Mouse (Mus musculus) bone marrow, adult 2 months (tissue): ENCODE results near the gene Insl6.

Experiments used
- CTCF ChIP-seq: fragments of 200-500 bp; IDR thresholded peaks from 2 replicates; pipeline ENCODE4 v1.5.1; 2011; ENCODE audit warnings: low read length, control low read depth; ENCODE audit not compliant: control insufficient read depth, insufficient read depth
- POLR2A ChIP-seq: fragments of 200-500 bp; IDR thresholded peaks from 2 replicates; pipeline ENCODE4 v1.6.1; 2011; ENCODE audit warnings: low read depth, mild to moderate bottlenecking, control low read depth, low read length, borderline replicate concordance; ENCODE audit not compliant: control insufficient read depth

DNA sequence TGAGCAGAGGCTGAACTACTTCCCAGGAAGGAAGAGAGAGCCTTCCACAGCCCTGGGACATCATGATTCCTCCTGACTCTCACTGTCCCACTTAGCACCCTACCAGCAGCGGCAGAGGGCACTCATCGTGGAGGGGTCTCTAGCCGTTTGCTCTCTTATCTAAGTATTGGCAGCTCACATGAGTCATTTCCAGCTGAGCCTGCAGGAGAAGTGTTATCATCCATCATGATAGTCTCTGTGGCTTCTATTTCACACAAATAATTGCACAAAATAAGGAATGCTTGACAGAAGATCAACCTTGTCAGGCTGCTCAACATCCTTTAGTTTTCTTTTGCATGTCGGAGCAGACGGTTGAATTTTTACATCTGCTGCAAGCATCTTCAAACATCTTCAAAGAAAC, 35.1 kb upstream of the Insl6 start:
- TF ChIP-seq POLR2A (no peak), CTCF (no peak)
